Mouse (Mus musculus): ENCODE data around the gene Ints11.

DNA sequence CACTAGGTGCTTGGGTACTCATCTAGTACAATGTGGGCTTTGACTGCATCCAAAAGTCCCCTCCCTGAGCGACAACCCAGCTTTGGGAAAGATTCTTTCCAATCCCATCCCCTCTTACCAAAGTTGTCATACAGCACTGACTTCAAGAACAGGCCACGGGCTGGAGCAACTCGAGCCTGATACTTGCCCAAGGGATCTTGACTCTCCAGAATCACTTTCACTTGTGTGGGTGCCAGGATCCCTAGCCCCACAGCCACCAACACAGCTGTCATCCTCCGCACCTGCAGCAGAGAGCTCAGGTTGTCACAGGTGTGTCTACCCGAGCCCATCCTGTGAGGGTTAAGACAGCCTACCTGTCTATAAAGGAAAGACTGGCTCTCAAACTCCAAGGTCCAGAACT, 20.0 kb downstream of the Ints11 start:
- TF ChIP-seq CTCF (IDR thresholded peaks at IDR 0.05; ENCODE audit: low read depth) (no peak), EP300 (IDR thresholded peaks at IDR 0.05; ENCODE audit: low read depth) (no peak)

All from liver, embryonic 14.5 days (tissue).